Mouse (Mus musculus) brain, embryonic 14.5 days (tissue): ENCODE results near the gene BC052040.

Experiments
- CTCF ChIP-seq: fragments of 200-500 bp; IDR thresholded peaks from 2 replicates; pipeline ENCODE4 v1.5.1; 2012; ENCODE audit warnings: inconsistent platforms, mild to moderate bottlenecking, moderate library complexity, borderline replicate concordance; ENCODE audit not compliant: insufficient read depth, insufficient read length; ENCODE audit errors: extremely low read depth
- POLR2A ChIP-seq: fragments of 200-500 bp; IDR thresholded peaks from 2 replicates; pipeline ENCODE4 v1.6.1; 2012; ENCODE audit warnings: mild to moderate bottlenecking, inconsistent platforms, borderline replicate concordance; ENCODE audit not compliant: poor library complexity, insufficient read depth, insufficient read length, severe bottlenecking; ENCODE audit errors: extremely low read depth

GRCm38 (mm10) chr2:115817959-115818358, 236.4 kb downstream of the BC052040 start:
- TF ChIP-seq CTCF, result no peak
- no peak for TF ChIP-seq POLR2A
